Mouse (Mus musculus) cerebellum, adult 11 months (tissue): ENCODE data around the gene Bmp4.

Experiments
- DNase-seq: peaks from one replicate; pipeline ENCODE4 v3.0.0; 2022

The Bmp4 gene

GRCm38 (mm10) chr14:46385701-46386477, 4.6 kb downstream of the Bmp4 start:
- no peak for DNase-seq

GRCm38 (mm10) chr14:46384946-46385691, 5.3 kb downstream of the Bmp4 start:
- no peak for DNase-seq

GRCm38 (mm10) chr14:46381457-46381856, 9.0 kb downstream of the Bmp4 start:
- peak; percentile 26 for DNase-seq

GRCm38 (mm10) chr14:46380286-46380721, 10.2 kb downstream of the Bmp4 start:
- DNase-seq = no peak

- DNase-seq = no peak
These were observed 11.2 kb downstream of the Bmp4 start, which contains the start of gene Gm15217 for GRCm38 (mm10) chr14:46379285-46379684. Gene Gm15217, plus strand, starts transcription at chr14:46379414.

GRCm38 (mm10) chr14:46375796-46376195, 14.7 kb downstream of the Bmp4 start:
- no peak for DNase-seq

- no peak for DNase-seq
These were observed 18.0 kb downstream of the Bmp4 start for GRCm38 (mm10) chr14:46372452-46372851.

GRCm38 (mm10) chr14:46363209-46363608, 27.3 kb downstream of the Bmp4 start:
- no peak for DNase-seq

- no peak for DNase-seq
These were observed 32.8 kb downstream of the Bmp4 start for GRCm38 (mm10) chr14:46357696-46358095.

- no peak for DNase-seq
These were observed 33.2 kb downstream of the Bmp4 start for GRCm38 (mm10) chr14:46357286-46357685.

- DNase-seq = no peak
These were observed 45.7 kb downstream of the Bmp4 start for GRCm38 (mm10) chr14:46344750-46345149.

GRCm38 (mm10) chr14:46338801-46339200, 51.7 kb downstream of the Bmp4 start:
- no peak for DNase-seq
